Mouse (Mus musculus) CD8-positive naive resting alpha-beta T cell, adult 2 months (primary cell): ENCODE results near the gene Rab17.

Source experiments
- DNase-seq, 2 experiments: peaks; one replicate each; pipeline ENCODE4 v3.0.0; 2022; ENCODE audit warnings: low read depth in 2 of 2, low spot score in 2 of 2

The Rab17 gene

GRCm38 (mm10) chr1:90936990-90937389 lies 32.5 kb downstream of the Rab17 start:
- no peak for DNase-seq

DNA sequence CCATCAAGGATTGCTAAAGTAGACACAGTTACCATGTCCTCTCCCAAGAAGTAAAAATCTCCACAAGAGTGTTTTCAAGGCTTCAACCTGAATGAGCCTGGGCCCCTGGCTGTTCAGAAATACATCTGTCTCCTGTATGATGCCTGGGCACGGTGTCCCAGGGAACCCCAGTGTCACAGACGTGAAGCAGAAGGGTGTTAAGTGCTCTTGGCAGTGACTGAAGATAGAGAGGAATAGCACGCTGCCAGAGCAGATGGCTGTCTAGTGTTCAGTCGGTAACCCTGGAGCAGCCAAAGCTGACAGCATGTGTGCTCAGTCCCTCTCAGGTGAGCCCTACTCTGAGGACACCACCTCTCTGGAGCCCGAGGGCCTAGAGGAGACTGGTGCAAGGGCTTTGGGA lies 36.5 kb downstream of the Rab17 start:
- DNase-seq = no peak

- DNase-seq = peak in 1 of 2 experiments; percentile 35
These were observed 40.9 kb downstream of the Rab17 start for GRCm38 (mm10) chr1:90928575-90928934.

DNA sequence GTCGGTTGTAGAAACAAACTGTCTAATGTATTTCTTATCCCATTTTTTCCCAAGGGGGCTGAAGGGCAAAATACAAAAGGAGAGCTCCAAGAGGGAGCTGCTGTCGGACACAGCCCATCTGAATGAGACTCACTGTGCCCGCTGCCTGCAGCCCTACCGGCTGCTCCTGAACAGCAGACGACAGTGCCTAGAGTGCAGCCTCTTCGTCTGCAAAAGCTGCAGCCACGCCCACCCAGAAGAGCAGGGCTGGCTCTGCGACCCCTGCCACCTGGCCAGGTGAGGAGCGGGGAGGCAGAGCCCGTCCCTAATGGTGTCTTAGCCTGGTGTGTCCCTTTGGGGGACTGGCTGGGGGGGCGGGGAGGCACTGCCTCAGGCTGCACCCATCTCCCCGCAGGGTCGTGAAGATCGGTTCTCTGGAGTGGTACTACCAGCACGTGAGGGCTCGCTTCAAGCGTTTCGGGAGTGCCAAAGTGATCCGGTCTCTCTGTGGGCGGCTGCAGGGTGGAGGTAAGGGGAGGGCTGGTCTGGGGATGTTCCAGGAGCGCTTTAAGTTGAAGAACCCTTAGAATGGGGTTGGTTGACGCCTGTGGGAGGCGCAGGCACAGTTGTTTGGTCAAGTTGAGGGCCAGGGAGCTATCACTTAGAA lies 41.4 kb downstream of the Rab17 start:
- no peak for DNase-seq

DNA sequence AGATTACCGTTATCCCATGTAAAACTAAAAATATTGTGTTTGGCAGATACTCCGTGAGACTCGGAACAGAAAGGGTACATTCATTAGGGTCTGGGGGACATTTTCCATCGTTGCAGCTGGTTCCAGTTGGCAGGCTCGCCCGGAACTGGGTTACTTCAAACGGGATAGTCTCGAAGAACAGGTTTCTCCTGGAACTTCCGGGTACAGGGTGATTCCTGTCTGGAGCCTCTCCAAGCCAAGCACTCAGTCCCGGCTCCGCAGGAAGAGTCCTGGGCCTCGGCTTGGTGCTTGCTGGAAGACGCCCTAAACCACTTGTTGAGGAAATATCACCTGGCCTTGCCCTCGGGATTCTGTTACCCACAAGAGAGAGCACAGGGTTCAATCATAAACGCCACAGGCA lies 42.2 kb downstream of the Rab17 start:
- no peak for DNase-seq

DNA sequence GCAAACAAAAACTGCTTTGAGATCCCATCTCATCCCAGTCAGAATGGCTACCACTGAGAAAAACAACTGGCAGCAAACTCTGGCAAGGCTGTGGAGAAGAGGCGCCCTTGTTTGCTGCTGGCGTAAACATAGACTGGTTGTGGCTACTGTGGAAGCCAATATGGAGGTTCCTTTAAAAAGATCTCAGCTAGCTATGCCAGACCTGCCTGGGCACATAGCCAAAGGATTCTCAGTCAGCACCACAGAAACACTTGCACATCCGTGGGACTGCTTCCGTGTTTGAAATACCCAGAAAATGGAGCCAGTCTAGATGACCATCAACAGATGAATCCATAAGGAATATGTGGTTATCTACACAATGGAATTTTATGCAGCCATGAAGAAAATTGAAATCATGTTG lies 43.4 kb downstream of the Rab17 start:
- no peak for DNase-seq

GRCm38 (mm10) chr1:90921687-90922086 lies 47.8 kb downstream of the Rab17 start:
- no peak for DNase-seq

DNA sequence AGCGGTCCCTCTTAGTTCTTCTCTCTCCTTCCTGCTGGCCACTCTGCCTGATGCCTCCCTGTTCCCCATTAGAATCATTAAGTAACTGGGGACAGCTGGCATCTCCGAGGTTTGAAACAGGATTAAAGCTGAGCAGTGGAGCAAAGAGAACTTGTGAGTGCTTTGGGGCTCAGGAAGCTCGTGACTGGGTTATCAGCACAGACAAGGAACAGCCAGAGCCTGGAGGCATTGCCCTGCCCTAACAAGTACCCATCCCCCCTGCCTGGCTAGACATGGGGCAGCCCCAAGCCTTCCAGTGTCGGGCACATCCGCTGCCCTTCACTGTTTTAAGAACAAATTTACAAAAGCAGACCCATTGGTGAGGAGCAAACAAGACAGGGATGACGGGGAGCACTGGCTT lies 52.0 kb downstream of the Rab17 start:
- no peak for DNase-seq

DNA sequence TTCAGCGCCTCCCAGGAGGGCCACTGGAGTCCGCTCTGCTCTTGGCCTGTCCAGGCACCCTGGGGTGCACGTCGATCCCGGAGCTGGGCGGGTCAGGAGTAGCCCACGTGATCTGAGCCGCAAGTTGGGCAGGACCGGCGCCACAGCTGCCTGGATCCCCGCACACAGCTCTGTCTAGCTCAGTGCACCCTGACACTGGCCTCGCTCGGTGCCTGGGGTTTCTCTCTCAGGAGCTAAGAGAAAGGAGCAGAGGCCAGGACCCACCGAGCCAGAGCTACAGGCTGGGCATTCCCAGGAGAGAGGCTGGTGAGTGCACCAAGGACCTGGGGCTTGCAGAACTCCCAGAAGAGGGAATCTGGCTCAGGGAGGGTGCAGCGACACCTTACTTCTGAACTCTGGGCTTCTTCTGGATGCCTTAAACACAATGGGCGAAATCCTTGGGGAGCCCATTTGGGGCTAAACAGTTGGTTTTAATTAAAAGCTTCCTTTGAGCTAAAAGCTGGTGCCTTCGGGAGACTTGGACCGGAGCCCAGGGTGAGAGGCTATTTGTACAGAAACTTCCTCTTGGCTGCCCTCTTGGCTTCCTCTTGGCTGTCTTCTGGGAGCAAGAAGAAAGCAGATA lies 54.4 kb downstream of the Rab17 start, which contains the start of gene Mlph:
Mlph (plus strand) TSS at position 138 of the 622 bp plus-strand sequence.
- no peak for DNase-seq

GRCm38 (mm10) chr1:90913231-90913630 lies 56.2 kb downstream of the Rab17 start:
- DNase-seq = no peak

GRCm38 (mm10) chr1:90909631-90910152 lies 59.8 kb downstream of the Rab17 start:
- DNase-seq = no peak

- no peak for DNase-seq
These were observed 60.3 kb downstream of the Rab17 start for GRCm38 (mm10) chr1:90909161-90909560.
